8 mouse cellular contexts compared by ENCODE assay signal in genomic region chr14:50061179-50061578, GRCm38 (mm10). TPM values are rescaled to one million over a fixed set of nuclear protein-coding genes. Genes with fewer than 3 reads are reported as not detected.
A peak's percentile ranks its signal among the peaks of the same experiment; 100 is the strongest.
DNase-seq lines count a peak whose midpoint lies in the region; ATAC-seq and TF ChIP-seq lines count a peak whose summit lies in the region.

No protein-coding gene starts in this region.

- no peaks in the 10 kb centered on the region for H3K27me3 ChIP-seq in lung, postnatal 0 days (replicated peaks; ENCODE audit: insufficient read depth, low read length)
- no peaks in the 10 kb centered on the region for H3K27me3 ChIP-seq in embryonic facial prominence, embryonic 15.5 days
- no peaks in the 10 kb centered on the region for H3K27me3 ChIP-seq in limb, embryonic 12.5 days
- 0 out of 2 replicates have a peak, but pooled peaks cover 9% of the 10 kb centered on the region for H3K27me3 ChIP-seq in neural tube, embryonic 15.5 days (replicated peaks)

- H3K4me2 ChIP-seq in lung, postnatal 0 days (replicated peaks; ENCODE audit: low read depth, low read length) = peak overlapping the region; percentile 96
- peak overlapping the region; percentile 85 for H3K4me2 ChIP-seq in embryonic facial prominence, embryonic 15.5 days (replicated peaks)
- H3K4me2 ChIP-seq in limb, embryonic 12.5 days = peak overlapping the region; percentile 70
- H3K4me2 ChIP-seq in neural tube, embryonic 15.5 days = peak overlapping the region; percentile 87

- H3K4me1 ChIP-seq in lung, postnatal 0 days (ENCODE audit: insufficient read depth, low read depth, low read length) = no peaks in the 10 kb centered on the region; the same call in 1 of the 2 replicates
- no peaks in the 10 kb centered on the region for H3K4me1 ChIP-seq in embryonic facial prominence, embryonic 15.5 days
- no peaks in the 10 kb centered on the region for H3K4me1 ChIP-seq in limb, embryonic 12.5 days (replicated peaks)
- H3K4me1 ChIP-seq in neural tube, embryonic 15.5 days = peaks cover 7% of the 10 kb centered on the region

- DNase-seq in lung, postnatal 0 days (ENCODE audit: low spot score) = no peak
- DNase-seq in lung, postnatal 25 days (ENCODE audit: low spot score) = no peak
- DNase-seq in adrenal gland, adult 8-10 months = no peak
- DNase-seq in T-cell, adult 2 months (ENCODE audit: low spot score) = no peak
- no peak for DNase-seq in MN1 (ENCODE audit: low spot score)

- no peak for TF ChIP-seq EP300 in lung, postnatal 0 days (IDR thresholded peaks at IDR 0.05)

- peak overlapping the region; percentile 56; the same call in 1 of the 2 replicates for H3K4me3 ChIP-seq in lung, postnatal 0 days (ENCODE audit: low read depth, low read length)
- peak overlapping the region; percentile 74 for H3K4me3 ChIP-seq in embryonic facial prominence, embryonic 15.5 days (replicated peaks)
- peak overlapping the region; percentile 66 for H3K4me3 ChIP-seq in limb, embryonic 12.5 days (replicated peaks)
- H3K4me3 ChIP-seq in neural tube, embryonic 15.5 days (replicated peaks) = peak overlapping the region; percentile 90

- no peak for ATAC-seq in lung, postnatal 0 days
- no peak for ATAC-seq in embryonic facial prominence, embryonic 15.5 days (ENCODE audit: insufficient number of reproducible peaks, low FRiP score, low TSS enrichment, low read depth)
- no peak for ATAC-seq in limb, embryonic 12.5 days (ENCODE audit: insufficient number of reproducible peaks, insufficient read depth, low FRiP score, low TSS enrichment, low read depth)
- ATAC-seq in neural tube, embryonic 15.5 days (ENCODE audit: low FRiP score) = no peak

- no peak for TF ChIP-seq CTCF in lung, postnatal 0 days (IDR thresholded peaks at IDR 0.05)

- no peak overlapping the region for H3K9ac ChIP-seq in lung, postnatal 0 days (replicated peaks; ENCODE audit: low read depth)
- H3K9ac ChIP-seq in embryonic facial prominence, embryonic 15.5 days = peak overlapping the region; percentile 50; the same call in 1 of the 2 replicates
- peak overlapping the region; percentile 80 for H3K9ac ChIP-seq in limb, embryonic 12.5 days (replicated peaks)
- peak overlapping the region; percentile 65; the same call in 1 of the 2 replicates for H3K9ac ChIP-seq in neural tube, embryonic 15.5 days (replicated peaks)

- H3K36me3 ChIP-seq in lung, postnatal 0 days (ENCODE audit: insufficient read depth, low read length) = no peaks in the 10 kb centered on the region
- H3K36me3 ChIP-seq in embryonic facial prominence, embryonic 15.5 days = no peaks in the 10 kb centered on the region
- 0 out of 2 replicates have a peak, but pooled peaks cover 4% of the 10 kb centered on the region for H3K36me3 ChIP-seq in limb, embryonic 12.5 days
- H3K36me3 ChIP-seq in neural tube, embryonic 15.5 days = no peaks in the 10 kb centered on the region

- no peaks in the 10 kb centered on the region for H3K9me3 ChIP-seq in lung, postnatal 0 days (ENCODE audit: low read length)
- no peaks in the 10 kb centered on the region for H3K9me3 ChIP-seq in embryonic facial prominence, embryonic 15.5 days (replicated peaks)
- H3K9me3 ChIP-seq in limb, embryonic 12.5 days = no peaks in the 10 kb centered on the region
- H3K9me3 ChIP-seq in neural tube, embryonic 15.5 days (replicated peaks) = no peaks in the 10 kb centered on the region

- WGBS in lung, postnatal 0 days = 21% methylated on average over 11 of the region's 11 CpGs
- 13% methylated on average over 11 of the region's 11 CpGs for WGBS in embryonic facial prominence, embryonic 15.5 days
- 17% methylated on average over 11 of the region's 11 CpGs for WGBS in limb, embryonic 12.5 days
- 17% methylated on average over 11 of the region's 11 CpGs for WGBS in neural tube, embryonic 15.5 days

- no peak overlapping the region for H3K27ac ChIP-seq in lung, postnatal 0 days (ENCODE audit: low read length)
- H3K27ac ChIP-seq in embryonic facial prominence, embryonic 15.5 days (replicated peaks) = no peak overlapping the region
- peak overlapping the region; percentile 97 for H3K27ac ChIP-seq in limb, embryonic 12.5 days
- no peak overlapping the region for H3K27ac ChIP-seq in neural tube, embryonic 15.5 days (replicated peaks)

RNA-seq across cellular contexts. Expression of gene Olfr725, which starts 21.0 kb away (rescaled TPM):
- not detected in 2 replicates for polyA plus RNA-seq in lung, postnatal 0 days (2015; fragmentation: Nextera tagmentation; extraction: Ambion mirVana)
- not detected in 2 replicates for polyA plus RNA-seq in embryonic facial prominence, embryonic 15.5 days (2015; fragmentation: Nextera tagmentation; extraction: Ambion mirVana)
- polyA plus RNA-seq in limb, embryonic 12.5 days (2016; fragmentation: Nextera tagmentation; extraction: Ambion mirVana) = not detected in 2 replicates
- not detected in 2 replicates for polyA plus RNA-seq in neural tube, embryonic 15.5 days (2015; fragmentation: Nextera tagmentation; extraction: Ambion mirVana)
- total RNA-seq in adrenal gland, adult 8-10 months (2022) = not detected

RNA-seq across cellular contexts. Expression of gene Olfr726, which starts 29.6 kb away (rescaled TPM):
- not detected in 2 replicates for polyA plus RNA-seq in lung, postnatal 0 days (2015; fragmentation: Nextera tagmentation; extraction: Ambion mirVana)
- 0.11 TPM in 1 of 2 replicates, not detected in the other for polyA plus RNA-seq in embryonic facial prominence, embryonic 15.5 days (2015; fragmentation: Nextera tagmentation; extraction: Ambion mirVana)
- not detected in 2 replicates for polyA plus RNA-seq in limb, embryonic 12.5 days (2016; fragmentation: Nextera tagmentation; extraction: Ambion mirVana)
- polyA plus RNA-seq in neural tube, embryonic 15.5 days (2015; fragmentation: Nextera tagmentation; extraction: Ambion mirVana) = not detected in 2 replicates
- not detected for total RNA-seq in adrenal gland, adult 8-10 months (2022)
